Mouse (Mus musculus): Measurements from ENCODE around the gene Anks1.
A peak's percentile ranks its signal among the peaks of the same experiment; 100 is the strongest.
"Not testable (repeated sequence)": the region's sequence is repeated elsewhere in the genome, so short reads cannot be mapped to it uniquely, and the experiment has no call there.

The Anks1 gene

DNA sequence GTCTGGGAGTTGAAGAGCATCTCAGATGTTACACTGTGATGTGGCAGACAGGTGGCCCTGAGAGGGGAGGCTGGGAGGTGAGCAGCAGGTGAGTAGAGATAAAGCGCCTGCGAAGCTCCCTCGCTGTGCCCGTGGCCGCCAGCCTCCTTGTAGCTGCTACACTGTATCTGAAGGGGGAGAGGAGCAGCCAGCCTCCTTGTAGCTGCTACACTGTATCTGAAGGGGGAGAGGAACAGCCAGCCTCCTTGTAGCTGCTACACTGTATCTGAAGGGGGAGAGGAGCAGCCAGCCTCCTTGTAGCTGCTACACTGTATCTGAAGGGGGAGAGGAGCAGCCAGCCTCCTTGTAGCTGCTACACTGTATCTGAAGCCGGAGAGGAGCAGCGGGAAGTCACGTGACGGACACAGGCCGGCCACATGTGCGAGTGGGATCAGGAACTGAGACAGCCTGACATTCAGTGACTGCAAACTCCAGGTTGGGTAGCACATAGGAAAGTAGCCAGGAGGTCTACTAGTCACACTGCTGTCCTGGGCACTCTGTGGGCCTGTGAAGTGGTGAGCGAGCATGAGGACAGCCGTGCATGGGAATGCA lies 90.7 kb downstream of the Anks1 start:
- DNase-seq (ENCODE audit: low read depth): not testable (repeated sequence)

GRCm38 (mm10) chr17:28000389-28000788 lies 91.3 kb downstream of the Anks1 start:
- DNase-seq (ENCODE audit: low read depth): no peak

DNA sequence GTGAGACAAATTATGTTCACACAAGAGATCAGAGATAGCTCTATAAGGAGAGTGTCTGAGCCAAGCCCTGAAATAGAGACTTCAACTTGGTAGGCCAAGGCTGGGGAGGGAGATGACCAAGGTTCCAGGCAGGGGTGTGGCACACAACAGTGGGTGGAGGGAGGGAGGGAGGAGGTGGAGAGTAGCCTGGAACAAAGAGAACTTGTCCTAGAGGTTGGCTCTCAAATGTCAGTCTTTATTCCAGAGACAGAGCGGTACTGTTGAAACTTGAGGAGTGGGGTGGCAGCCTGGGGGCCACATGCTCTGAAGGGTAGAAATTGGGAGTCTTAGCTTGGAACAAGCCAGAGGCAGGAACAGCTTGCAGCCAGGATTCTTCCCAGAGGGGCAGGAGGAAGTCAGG lies 91.7 kb downstream of the Anks1 start:
- DNase-seq (ENCODE audit: low read depth): no peak

- no peak for DNase-seq (ENCODE audit: low read depth)
Observed at GRCm38 (mm10) chr17:28005393-28005792, 96.3 kb downstream of the Anks1 start.

DNA sequence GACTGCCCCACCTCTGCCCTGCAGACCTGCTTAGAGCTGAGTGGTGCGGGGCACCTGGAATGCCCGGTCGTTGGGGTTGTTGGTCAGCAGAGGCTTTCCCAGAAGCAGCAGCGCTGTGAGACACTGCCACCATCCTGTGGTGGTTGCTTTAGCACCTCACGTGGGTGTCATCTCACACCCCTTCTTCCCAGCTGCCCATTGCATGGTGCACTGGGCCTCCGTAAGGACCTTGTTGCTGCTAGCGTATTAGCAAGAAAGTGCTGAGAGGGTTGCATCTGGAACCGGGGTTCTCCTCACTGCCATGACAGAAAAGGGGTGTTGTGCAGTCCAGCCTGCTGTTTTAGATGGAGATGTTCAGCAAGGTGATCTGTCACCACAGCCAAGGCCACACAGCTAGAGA lies 97.1 kb downstream of the Anks1 start:
- no peak for DNase-seq (ENCODE audit: low read depth)

DNA sequence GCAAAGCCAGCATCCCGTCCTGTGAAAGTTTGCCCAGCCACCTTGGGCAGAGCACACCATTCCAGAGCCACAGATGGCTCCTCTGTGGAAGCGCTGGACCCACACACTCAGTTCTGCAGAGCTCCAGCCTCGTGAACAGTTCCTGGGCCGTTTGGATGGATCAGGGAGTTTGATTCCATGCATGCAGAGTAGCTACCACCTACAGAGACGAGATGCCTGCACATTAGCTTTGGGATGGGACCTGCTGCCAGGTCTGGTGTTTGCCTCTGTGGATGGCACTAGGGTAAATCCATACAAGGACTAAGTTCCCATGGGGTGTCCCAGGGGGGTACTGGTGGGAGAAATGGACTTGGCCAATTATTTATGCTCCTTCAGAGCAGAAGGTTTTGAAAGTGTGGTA lies 97.5 kb downstream of the Anks1 start:
- no peak for DNase-seq (ENCODE audit: low read depth)

GRCm38 (mm10) chr17:28007179-28007811 lies 98.2 kb downstream of the Anks1 start:
- DNase-seq (ENCODE audit: low read depth): no peak

GRCm38 (mm10) chr17:28007857-28008564 lies 98.9 kb downstream of the Anks1 start:
- no peak for DNase-seq (ENCODE audit: low read depth)

GRCm38 (mm10) chr17:28008565-28008981 lies 99.5 kb downstream of the Anks1 start:
- DNase-seq (ENCODE audit: low read depth): no peak

- no peak for DNase-seq (ENCODE audit: low read depth)
Observed at GRCm38 (mm10) chr17:28009066-28009715, 100.1 kb downstream of the Anks1 start.

- DNase-seq (ENCODE audit: low read depth): no peak
Observed at GRCm38 (mm10) chr17:28009716-28010114, 100.6 kb downstream of the Anks1 start.

DNA sequence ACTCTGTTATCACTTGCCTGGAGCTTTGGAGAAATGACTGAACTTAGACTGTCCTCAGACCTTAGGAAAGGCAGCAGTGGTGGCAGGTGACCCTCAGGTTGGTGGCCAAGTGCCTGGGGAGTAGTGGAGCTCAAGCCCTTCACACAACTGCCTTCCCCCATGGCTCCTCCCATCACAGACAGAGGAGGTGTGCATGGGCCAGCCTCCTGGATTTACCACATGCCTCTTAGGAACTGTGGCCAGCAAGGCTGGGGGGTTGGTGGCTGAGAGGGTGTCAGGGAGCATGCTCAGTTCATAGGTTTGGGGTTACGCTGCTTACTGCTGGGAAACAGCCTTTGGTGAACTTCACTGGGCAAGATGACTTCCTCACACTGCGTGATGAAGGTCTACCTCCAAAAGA lies 101.8 kb downstream of the Anks1 start:
- DNase-seq (ENCODE audit: low read depth): no peak

- no peak for DNase-seq (ENCODE audit: low read depth)
Observed at GRCm38 (mm10) chr17:28012851-28013250, 103.7 kb downstream of the Anks1 start.

DNA sequence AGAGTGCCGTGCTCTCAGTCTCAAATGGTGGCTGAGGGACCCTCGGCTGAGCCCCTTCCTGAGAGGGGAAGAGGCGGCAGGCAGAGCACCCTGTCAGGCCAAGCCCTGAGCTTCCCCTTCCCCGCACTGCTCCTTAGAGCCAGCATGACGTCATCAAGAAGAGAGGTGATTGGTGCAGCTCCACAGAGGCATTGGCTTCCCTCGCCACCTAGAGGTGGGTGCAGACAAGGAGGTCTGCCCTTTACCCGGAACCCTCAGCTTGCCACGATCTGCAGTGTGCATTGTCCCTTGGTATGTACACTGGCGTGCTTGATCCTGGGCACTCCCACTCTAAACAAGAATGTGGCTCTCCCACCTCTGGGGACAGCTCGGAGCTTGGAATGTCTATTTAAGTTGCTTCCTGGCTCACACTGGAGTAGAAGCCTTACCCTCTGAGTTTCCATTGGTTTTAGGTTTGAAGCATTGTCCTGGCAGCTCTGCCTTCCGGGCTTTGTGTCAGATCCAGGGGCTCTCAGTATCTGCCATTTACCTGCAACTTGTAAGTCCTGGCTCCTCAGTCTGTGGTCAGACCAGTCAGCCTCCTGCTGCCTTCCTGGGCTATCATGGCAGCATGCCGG lies 104.3 kb downstream of the Anks1 start:
- peak; percentile 92 for DNase-seq (ENCODE audit: low read depth)

DNA sequence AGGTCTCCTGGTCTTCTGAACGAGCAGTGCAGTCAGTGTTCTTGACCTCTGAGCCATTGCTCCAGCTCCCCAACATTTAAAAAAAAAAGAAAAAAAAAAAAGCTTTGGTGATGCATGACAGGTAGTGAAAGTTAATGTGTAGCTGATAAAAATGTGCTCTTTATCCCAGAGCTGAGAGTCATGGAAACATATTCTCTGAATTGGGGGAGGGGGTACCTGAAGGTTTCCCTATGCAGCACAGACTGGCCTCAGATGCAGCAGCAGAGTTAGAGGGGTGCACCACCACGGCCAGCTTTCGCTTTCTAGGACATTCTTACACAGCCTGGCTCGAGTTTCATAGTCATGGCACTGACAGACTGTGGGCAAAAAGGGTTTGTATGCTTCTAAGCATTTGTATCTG lies 105.3 kb downstream of the Anks1 start:
- no peak for DNase-seq (ENCODE audit: low read depth)

- DNase-seq (ENCODE audit: low read depth): no peak
Observed at GRCm38 (mm10) chr17:28015068-28015730, 106.1 kb downstream of the Anks1 start.

DNA sequence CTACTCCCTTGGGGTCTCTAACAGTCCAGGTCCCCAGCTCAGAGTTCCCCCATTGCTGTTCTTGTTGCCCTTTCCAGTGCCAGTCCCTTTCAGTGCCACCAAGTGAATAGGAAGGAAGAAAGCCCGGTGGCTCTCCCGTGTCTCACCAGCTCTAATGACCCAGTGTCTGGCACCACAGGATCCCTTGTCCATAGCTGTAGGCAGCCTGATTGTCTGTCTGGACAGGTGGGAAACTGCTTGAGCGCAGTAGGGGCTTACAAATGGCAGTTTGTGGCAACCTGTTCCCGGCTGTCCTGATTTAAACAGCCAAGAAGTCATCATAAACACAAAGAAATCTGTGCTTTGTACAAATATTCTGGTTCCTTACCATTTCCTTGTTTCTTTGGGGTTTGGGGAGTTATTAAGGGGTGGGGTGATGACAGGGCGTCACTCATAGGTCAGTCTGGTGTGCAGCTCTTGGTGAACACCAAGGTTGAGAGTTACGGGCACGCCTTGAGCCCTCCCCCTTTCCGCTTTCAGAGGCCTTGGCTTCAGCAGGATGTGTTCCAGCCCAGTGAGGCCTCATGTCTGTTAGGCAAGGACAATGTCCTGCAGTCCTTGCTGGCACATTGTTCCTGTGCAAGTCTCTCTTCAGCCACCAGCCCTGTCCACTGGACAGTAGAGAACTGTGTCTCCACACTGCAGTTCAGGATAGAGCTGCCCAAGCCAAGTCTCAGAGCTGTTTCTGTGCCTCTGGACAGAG lies 107.1 kb downstream of the Anks1 start:
- DNase-seq (ENCODE audit: low read depth): no peak

- no peak for DNase-seq (ENCODE audit: low read depth)
Observed at GRCm38 (mm10) chr17:28018344-28018743, 109.2 kb downstream of the Anks1 start.

DNA sequence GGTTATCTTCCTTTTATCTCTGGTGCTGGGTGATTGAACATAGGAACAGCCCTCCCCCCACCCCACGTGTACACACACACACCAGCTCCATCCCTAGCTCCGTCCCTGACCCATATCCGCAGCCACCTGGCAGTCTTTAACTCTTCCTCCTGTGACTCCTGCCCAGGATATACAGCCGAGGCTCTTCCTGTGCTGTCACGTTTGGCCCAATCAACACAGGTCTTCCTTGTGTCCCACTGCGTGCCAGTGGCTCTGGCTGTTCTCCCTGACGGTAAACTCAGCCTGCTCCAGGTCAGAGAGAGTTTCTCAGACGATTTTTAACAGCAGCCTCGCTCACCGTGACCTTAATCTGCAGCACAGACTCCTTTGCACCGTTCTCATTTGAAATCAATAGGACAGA lies 109.7 kb downstream of the Anks1 start:
- no peak for DNase-seq (ENCODE audit: low read depth)

DNA sequence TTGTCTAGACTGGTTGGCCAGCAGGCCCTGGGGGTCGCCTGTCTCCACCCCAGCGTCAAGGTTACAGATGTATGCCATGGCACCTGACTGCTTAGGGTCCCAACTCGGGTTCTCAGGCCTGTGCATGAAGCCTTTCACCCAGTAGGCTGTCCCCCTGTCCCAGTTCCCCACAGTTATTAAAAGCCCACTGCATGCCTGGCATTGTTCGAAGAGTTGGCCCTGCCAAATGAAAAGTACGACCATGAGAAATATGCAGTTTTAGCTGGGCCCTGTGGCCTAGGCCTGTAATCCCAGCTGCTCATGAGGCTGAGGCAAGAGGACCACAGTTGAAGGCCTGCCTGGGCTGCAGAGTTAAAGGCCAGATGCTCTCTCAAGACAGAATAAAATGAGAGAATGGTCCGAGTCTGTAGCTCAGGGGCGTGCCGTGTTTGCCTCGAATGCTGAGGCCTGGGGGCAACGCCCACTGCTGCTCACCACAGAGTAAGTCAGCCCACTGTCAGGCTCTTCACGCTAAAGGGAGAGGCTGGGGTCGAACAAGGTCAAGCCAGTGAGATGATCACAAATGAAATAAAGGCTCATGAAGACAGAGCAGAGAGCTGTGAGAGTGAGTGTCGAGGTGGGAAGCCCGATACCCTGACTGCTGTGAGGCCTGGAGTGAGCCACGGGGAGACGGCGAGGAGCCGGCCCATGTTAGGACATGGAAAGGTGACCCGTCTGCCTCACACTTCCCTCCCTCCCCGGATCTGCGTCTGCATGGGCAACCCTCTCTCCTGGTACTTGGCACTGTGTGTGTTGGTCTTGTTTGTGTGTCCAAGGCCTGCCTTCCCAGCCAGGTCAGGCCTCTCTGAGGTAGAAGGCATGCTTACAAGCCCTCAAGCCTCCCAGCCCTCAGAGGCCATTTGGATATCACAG lies 110.9 kb downstream of the Anks1 start:
- no peak for DNase-seq (ENCODE audit: low read depth)

Measured in c-Kit-positive CD71-negative TER-119-negative erythroid progenitor cells, embryonic 14.5 days (primary cell).